Mouse (Mus musculus) mouse embryonic stem cell (cell line): ENCODE measurements around the gene Prkab1.

Experiments used
- in situ Hi-C, 2 experiments: fragments of 300-500 bp; cut with MboI; formaldehyde crosslinking; loops; 1 replicate in 1 of 2; 3 replicates in 1 of 2; pipeline ENCODE4 v1.14.3; 2019 to 2020; ENCODE audit warnings: low sequenced_read_pairs in 2 of 2, low pct_unique_long_range_greater_than_20kb in 1 of 2, mixed read lengths in 1 of 2; ENCODE audit not compliant: unreplicated experiment in 1 of 2

Prkab1 gene

GRCm38 (mm10) chr5:116024327-116024739 lies at the start of gene Prkab1:
TSS of gene Prkab1 (minus strand) at chr5:116024508.
- in situ Hi-C loops: no loop called here

GRCm38 (mm10) chr5:116069618-116070017 lies 45.3 kb upstream of the Prkab1 start:
- in situ Hi-C loops: no loop called here

GRCm38 (mm10) chr5:116052826-116053225 lies 28.5 kb upstream of the Prkab1 start:
- in situ Hi-C loops: no loop called here

- in situ Hi-C loops: no loop called here
These were observed 27.9 kb upstream of the Prkab1 start for GRCm38 (mm10) chr5:116052171-116052570.

- in situ Hi-C loops: no loop called here
These were observed 25.5 kb upstream of the Prkab1 start for GRCm38 (mm10) chr5:116049821-116050220.

- in situ Hi-C loops: no loop called here
These were observed 24.0 kb upstream of the Prkab1 start for GRCm38 (mm10) chr5:116048321-116048720.

- in situ Hi-C loops: no loop called here
These were observed 21.9 kb upstream of the Prkab1 start for GRCm38 (mm10) chr5:116046246-116046645.

- in situ Hi-C loops: no loop called here
These were observed 21.3 kb upstream of the Prkab1 start for GRCm38 (mm10) chr5:116045581-116045980.

- in situ Hi-C loops: no loop called here
These were observed 17.9 kb upstream of the Prkab1 start for GRCm38 (mm10) chr5:116042241-116042640.

GRCm38 (mm10) chr5:116039706-116040105 lies 15.4 kb upstream of the Prkab1 start:
- in situ Hi-C loops: no loop called here

GRCm38 (mm10) chr5:116037731-116038130 lies 13.4 kb upstream of the Prkab1 start:
- in situ Hi-C loops: no loop called here

GRCm38 (mm10) chr5:116036465-116036864 lies 12.2 kb upstream of the Prkab1 start:
- in situ Hi-C loops: no loop called here

- in situ Hi-C loops: no loop called here
These were observed 6.9 kb upstream of the Prkab1 start for GRCm38 (mm10) chr5:116031190-116031577.

- in situ Hi-C loops: no loop called here
These were observed 6.4 kb upstream of the Prkab1 start for GRCm38 (mm10) chr5:116030566-116031189.

GRCm38 (mm10) chr5:116029071-116029470 lies 4.8 kb upstream of the Prkab1 start:
- in situ Hi-C loops: no loop called here

GRCm38 (mm10) chr5:116026561-116026960 lies 2.3 kb upstream of the Prkab1 start:
- in situ Hi-C loops: no loop called here

GRCm38 (mm10) chr5:116026107-116026506 lies 1.8 kb upstream of the Prkab1 start:
- in situ Hi-C loops: no loop called here

GRCm38 (mm10) chr5:116023821-116024284 lies 455 bp downstream of the Prkab1 start:
- in situ Hi-C loops: no loop called here

- in situ Hi-C loops: no loop called here
These were observed 1.1 kb downstream of the Prkab1 start for GRCm38 (mm10) chr5:116023251-116023661.

- in situ Hi-C loops: no loop called here
These were observed 1.6 kb downstream of the Prkab1 start for GRCm38 (mm10) chr5:116022658-116023200.
